Mouse (Mus musculus) myocyte (in vitro differentiated cells): ENCODE results near the gene Akap10.

ENCODE experiments used
- MYOD1 ChIP-seq, 3 experiments: IDR thresholded peaks; one replicate each; pipeline ENCODE4 v1.6.1; 2011; ENCODE audit warnings: control low read depth in 2 of 3, low read depth in 2 of 3, mild to moderate bottlenecking in 2 of 3, moderate library complexity in 1 of 3; ENCODE audit not compliant: insufficient read length in 2 of 3, control insufficient read depth in 1 of 3
- MYOG ChIP-seq, 3 experiments: IDR thresholded peaks; one replicate each; pipeline ENCODE4 v1.6.1; 2011; ENCODE audit warnings: control low read depth in 2 of 3, low read depth in 2 of 3, mild to moderate bottlenecking in 2 of 3; ENCODE audit not compliant: insufficient read length in 2 of 3, control insufficient read depth in 1 of 3, insufficient read depth in 1 of 3
- POLR2A ChIP-seq: IDR thresholded peaks from one replicate; pipeline ENCODE4 v1.6.1; 2011; ENCODE audit warnings: low read depth, mild to moderate bottlenecking, control low read depth, moderate library complexity; ENCODE audit not compliant: insufficient read length
- POLR2AphosphoS2 ChIP-seq: IDR thresholded peaks from one replicate; pipeline ENCODE4 v1.6.1; 2011; ENCODE audit warnings: low read depth, control low read depth; ENCODE audit not compliant: insufficient read length

GRCm38 (mm10) chr11:61854211-61854987 is 75.7 kb downstream of the Akap10 start:
- TF ChIP-seq POLR2A (peak; percentile 67), MYOD1 (IDR thresholded peaks at IDR 0.05; ENCODE audit: control insufficient read depth in 1 of 3, insufficient read length in 2 of 3, low read depth in 2 of 3) (peak in 1 of 3 experiments; percentile 1), MYOG (IDR thresholded peaks at IDR 0.05; ENCODE audit: control insufficient read depth in 1 of 3, insufficient read depth in 1 of 3, insufficient read length in 2 of 3, low read depth in 2 of 3) (no peak), POLR2AphosphoS2 (peak; percentile 68)
